Mouse (Mus musculus): Measurements from ENCODE around the gene Nav2. TPM values are rescaled to one million over a fixed set of nuclear protein-coding genes. Genes with fewer than 3 reads are reported as not detected.

Gene Nav2
- polyA plus RNA-seq, 1 experiment from 2014 or later: 25.6 TPM

DNA sequence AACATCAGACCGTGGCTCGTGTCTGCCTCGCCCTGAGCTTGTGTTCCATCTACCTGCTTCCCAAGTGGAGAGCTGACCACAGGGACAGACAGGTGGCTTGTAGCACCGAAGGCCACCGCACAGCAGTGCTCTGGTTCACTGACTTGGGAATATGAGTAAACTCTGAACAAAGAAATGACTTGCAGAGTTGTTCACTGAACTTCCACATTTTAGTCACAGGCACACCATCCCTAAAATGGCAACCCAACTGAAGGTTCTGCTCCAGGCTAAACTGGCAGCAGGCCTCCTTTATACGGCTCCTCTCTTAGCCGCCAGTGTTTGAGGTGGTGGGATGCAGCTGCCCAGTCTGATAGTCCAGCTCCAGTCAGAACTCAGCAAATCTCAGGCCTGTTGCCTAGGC is 343.9 kb downstream of the Nav2 start:
- WGBS: 89% methylated on average over 7 of the region's 7 CpGs
- no peak for DNase-seq (ENCODE audit: low spot score)
- 0 out of 2 replicates have a peak overlapping the region, but pooled peaks have one; percentile 42 for H3K27ac ChIP-seq

DNA sequence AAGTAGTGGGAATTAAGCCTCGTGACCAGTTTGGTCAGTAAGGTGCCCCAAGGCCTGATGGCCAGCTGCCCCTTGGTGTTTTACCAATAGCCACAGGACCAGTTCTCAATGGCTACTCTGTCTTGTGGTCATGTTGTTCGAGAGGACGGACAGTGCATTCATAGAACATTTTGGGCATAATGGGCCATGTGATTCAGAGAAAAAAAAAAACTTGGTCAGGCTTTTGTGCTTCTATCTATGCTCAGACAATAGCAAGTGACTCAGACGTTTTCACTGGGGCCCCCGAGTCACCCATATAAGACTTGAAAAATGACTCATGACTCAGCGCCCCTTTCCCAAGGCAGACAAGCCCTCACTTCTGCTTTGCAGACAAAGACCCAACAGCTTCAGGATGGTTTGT is 344.4 kb downstream of the Nav2 start:
- 61% methylated on average over 6 of the region's 6 CpGs for WGBS
- no peak for DNase-seq (ENCODE audit: low spot score)
- Histone ChIP-seq H3K27ac (0 out of 2 replicates have a peak overlapping the region, but pooled peaks have one; percentile 42), H3K9me3 (no peaks in the 10 kb centered on the region), H3K4me3 (no peak overlapping the region), H3K4me1 (replicated peaks) (peaks cover 48% of the 10 kb centered on the region), H3K36me3 (no peaks in the 10 kb centered on the region), H3K27me3 (ENCODE audit: insufficient read depth, poor library complexity, severe bottlenecking) (peaks cover 26% of the 10 kb centered on the region)

More for the DNA sequence above, 343.9 kb downstream of the Nav2 start:
- Histone ChIP-seq H3K36me3 (no peaks in the 10 kb centered on the region), H3K27me3 (ENCODE audit: insufficient read depth, poor library complexity, severe bottlenecking) (peaks cover 31% of the 10 kb centered on the region), H3K9me3 (no peaks in the 10 kb centered on the region), H3K4me3 (no peak overlapping the region), H3K4me1 (replicated peaks) (peaks cover 49% of the 10 kb centered on the region)

DNA sequence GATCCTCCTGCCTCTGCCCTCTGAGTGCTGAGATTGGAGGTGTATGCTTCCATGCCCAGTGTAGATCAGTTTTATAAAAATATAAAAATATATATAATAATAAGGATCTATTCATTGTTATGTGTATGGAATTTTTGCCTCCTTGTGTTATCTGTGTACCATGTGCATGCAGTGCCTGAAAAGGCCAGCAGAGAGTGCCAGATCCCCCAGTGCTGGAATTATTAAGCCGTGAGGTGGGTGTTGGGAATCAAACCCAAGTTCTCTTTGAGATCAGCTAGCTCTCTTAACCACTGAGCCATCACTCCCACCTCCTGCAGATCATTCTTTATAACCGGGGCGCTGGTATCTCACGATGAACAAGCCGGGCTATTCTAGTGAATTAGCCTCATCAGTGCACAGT is 346.5 kb downstream of the Nav2 start:
- WGBS: 86% methylated on average over 5 of the region's 5 CpGs
- Histone ChIP-seq H3K4me1 (replicated peaks) (peaks cover 46% of the 10 kb centered on the region), H3K27ac (no peak overlapping the region), H3K27me3 (ENCODE audit: insufficient read depth, poor library complexity, severe bottlenecking) (peaks cover 5% of the 10 kb centered on the region), H3K4me3 (no peak overlapping the region), H3K9me3 (no peaks in the 10 kb centered on the region), H3K36me3 (no peaks in the 10 kb centered on the region)
- no peak for DNase-seq (ENCODE audit: low spot score)

DNA sequence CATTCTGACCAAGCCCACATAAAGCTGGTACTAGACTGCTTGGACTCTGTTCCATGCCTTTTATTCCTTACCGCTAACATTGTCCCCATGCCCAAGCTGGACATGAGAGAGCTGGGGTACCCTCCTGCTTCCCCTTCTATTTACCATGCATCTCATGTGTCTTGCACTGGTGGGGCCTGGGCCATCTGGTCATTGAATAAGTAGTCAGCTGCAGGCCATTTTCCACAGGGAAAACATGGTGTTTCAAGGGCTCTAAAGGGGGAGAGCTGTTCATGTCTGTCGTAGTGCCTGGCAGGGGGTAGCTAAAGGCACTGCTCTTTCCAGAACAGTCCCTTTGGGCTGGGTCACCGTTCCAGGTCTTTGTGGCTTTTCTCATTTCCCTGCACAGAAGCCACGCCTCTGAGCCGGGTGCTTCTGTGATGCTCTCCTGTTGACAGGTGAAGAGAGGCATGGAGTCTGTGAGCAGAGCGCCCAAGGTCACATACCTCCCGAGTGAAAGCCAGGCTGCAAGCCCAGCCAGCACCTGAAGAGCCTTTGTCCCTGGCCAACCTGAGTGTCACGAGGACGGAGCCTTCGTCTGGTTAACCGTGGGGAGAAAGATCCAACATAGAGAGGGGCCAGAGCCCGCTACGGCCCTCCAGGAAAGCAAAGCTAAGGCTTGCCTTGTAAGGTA is 348.9 kb downstream of the Nav2 start:
- 82% methylated on average over 13 of the region's 13 CpGs for WGBS
- peak overlapping the region; percentile 53 for H3K27ac ChIP-seq
- no peaks in the 10 kb centered on the region for H3K36me3 ChIP-seq
- H3K4me3 ChIP-seq: no peak overlapping the region
- H3K27me3 ChIP-seq (ENCODE audit: insufficient read depth, poor library complexity, severe bottlenecking): peaks cover 3% of the 10 kb centered on the region; the same call in 1 of the 2 replicates
- no peaks in the 10 kb centered on the region for H3K9me3 ChIP-seq
- H3K4me1 ChIP-seq (replicated peaks): peaks cover 57% of the 10 kb centered on the region
- DNase-seq (ENCODE audit: low spot score): no peak

DNA sequence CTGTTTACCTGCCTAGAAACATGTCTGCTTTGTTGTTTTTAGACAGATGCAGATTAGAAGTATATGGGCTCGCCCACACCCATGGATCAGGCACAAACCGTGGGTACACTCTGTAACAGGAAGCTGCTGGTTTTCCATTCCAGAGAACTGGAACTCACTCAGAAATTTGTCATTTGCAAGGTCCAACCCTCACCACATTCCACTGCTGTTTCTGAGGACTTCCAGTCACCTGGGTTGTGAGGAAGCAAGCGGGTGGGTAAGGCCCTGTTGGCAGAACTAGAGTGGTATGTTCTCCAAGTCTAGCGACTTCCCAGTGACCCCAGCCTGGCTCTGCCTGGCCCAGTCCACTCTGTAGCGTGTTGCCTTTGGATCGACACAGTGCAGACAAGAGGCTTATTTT is 349.6 kb downstream of the Nav2 start:
- DNase-seq (ENCODE audit: low spot score): no peak
- Histone ChIP-seq H3K4me3 (no peak overlapping the region), H3K27ac (no peak overlapping the region; the same call in 1 of the 2 replicates), H3K9me3 (no peaks in the 10 kb centered on the region), H3K27me3 (ENCODE audit: insufficient read depth, poor library complexity, severe bottlenecking) (peaks cover 3% of the 10 kb centered on the region; the same call in 1 of the 2 replicates), H3K4me1 (replicated peaks) (peaks cover 58% of the 10 kb centered on the region), H3K36me3 (no peaks in the 10 kb centered on the region)
- WGBS: 90% methylated on average over 6 of the region's 6 CpGs

DNA sequence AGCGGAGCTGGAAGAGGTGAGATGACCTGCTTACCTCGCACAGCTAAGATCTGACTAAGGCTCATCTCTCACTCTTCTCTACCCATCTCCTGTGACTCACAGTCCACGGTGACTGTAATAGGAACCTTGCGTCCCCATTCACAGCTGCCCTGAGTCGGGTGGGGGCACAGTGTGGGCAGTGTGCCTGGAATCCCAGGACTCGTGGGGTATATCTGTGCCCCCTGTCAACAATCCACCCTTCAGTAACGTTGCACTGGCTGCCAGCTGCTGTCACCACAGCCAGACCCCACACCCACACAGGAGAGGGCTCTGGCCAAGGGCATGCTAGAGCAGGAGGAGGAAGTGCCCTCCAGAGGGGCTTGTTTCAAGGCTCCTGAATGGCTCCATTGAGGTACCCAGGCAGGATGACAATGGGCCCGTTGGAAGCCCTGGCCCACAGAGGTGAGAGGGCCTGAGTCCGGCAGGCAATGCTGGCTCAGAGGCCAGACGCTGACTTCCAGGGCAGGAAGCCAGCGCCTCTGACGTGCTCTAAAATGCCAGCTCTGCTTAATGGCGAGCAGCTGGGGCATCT is 353.5 kb downstream of the Nav2 start:
- Histone ChIP-seq H3K9me3 (no peaks in the 10 kb centered on the region), H3K27me3 (ENCODE audit: insufficient read depth, poor library complexity, severe bottlenecking) (no peaks in the 10 kb centered on the region), H3K27ac (no peak overlapping the region), H3K36me3 (no peaks in the 10 kb centered on the region), H3K4me1 (replicated peaks) (peaks cover 47% of the 10 kb centered on the region), H3K4me3 (no peak overlapping the region)
- WGBS: 76% methylated on average over 13 of the region's 13 CpGs
- no peak for DNase-seq (ENCODE audit: low spot score)

DNA sequence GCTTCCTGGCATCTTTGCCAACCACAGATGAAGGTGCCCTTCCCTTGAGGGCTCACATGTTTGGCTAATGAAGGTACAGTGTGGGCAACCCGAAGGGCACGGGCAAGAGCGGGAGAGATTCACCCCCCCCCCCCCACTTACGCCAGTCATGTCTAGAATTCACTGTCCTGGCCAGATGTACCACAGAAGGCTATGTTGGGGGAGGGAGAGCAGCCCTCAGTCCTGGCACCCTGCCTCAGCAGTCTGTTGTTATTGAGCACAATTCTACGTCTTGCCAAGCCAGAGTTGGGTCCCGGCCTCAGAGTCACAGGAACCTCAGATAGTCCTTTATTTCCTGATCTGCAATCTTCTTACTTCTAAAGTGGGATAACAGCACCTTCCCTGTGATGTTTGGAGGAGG is 357.9 kb downstream of the Nav2 start:
- WGBS: 93% methylated on average over 6 of the region's 6 CpGs
- Histone ChIP-seq H3K9me3 (no peaks in the 10 kb centered on the region), H3K27ac (no peak overlapping the region), H3K4me3 (no peak overlapping the region), H3K36me3 (no peaks in the 10 kb centered on the region), H3K27me3 (ENCODE audit: insufficient read depth, poor library complexity, severe bottlenecking) (no peaks in the 10 kb centered on the region), H3K4me1 (replicated peaks) (peaks cover 14% of the 10 kb centered on the region)
- DNase-seq (ENCODE audit: low spot score): no peak

DNA sequence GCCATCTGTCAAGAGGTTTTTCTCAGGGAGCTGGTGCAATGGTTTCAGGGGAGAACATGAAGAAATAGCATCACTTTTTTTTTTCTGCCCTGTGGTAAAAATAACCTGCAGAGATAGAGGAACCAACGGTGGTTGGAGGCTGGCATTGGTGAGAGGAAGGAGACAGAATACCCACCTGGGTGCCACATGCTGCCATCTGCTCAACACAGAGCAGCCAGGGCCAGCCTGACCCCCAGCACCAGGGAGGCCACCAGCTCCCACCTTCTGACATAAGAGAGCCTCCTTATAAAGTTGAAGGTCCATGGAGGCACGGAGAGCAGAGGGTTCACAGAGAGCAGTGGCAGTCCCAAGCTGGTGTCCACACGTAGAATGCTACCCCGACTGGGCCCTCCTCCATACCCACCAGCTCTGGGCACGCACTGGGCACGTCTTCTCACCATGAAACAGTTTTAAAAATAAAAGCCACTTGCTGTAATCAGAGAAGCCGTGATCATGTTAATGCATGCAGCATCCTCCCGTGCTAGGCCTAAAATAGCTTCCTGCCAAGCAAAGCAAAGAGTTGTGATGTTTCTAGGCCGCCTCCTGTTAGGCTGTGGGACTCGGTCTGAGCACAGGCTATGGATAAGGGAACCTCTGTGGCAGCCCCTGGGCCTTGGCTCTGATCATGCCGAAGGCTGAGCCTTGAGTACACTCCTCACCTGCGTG is 359.3 kb downstream of the Nav2 start:
- no peak overlapping the region for H3K27ac ChIP-seq
- 90% methylated on average over 12 of the region's 12 CpGs for WGBS
- H3K9me3 ChIP-seq: no peaks in the 10 kb centered on the region
- 0 out of 2 replicates have a peak, but pooled peaks cover 3% of the 10 kb centered on the region for H3K27me3 ChIP-seq (ENCODE audit: insufficient read depth, poor library complexity, severe bottlenecking)
- no peaks in the 10 kb centered on the region for H3K36me3 ChIP-seq
- H3K4me1 ChIP-seq (replicated peaks): peaks cover 10% of the 10 kb centered on the region
- no peak overlapping the region for H3K4me3 ChIP-seq
- DNase-seq (ENCODE audit: low spot score): no peak

DNA sequence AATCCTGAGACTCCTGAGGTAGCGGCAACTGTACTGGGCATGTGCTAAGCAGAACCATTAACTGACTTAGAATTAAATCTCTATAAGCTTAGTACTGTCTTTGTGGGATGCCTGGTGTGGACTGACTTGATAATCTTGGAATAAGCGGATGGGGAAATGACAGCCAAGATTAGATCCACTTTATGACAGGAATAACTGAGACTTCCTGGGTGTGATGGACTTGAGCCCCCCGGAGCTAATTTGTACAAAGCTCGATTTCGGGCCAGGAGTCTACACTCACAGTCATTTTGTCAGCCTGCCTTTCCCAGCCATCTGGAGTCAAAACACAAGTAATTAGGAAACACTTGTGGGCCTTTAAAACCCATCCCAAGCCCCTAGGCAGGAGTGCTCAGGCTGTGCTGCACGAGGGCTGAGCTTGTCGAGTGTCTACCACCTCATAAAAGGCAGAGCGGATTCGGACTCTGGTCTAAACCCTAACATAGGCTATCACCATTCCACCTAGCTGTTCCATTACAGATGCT is 359.9 kb downstream of the Nav2 start:
- Histone ChIP-seq H3K4me1 (replicated peaks) (peaks cover 9% of the 10 kb centered on the region), H3K27me3 (ENCODE audit: insufficient read depth, poor library complexity, severe bottlenecking) (peaks cover 6% of the 10 kb centered on the region), H3K9me3 (no peaks in the 10 kb centered on the region), H3K27ac (no peak overlapping the region), H3K4me3 (no peak overlapping the region), H3K36me3 (no peaks in the 10 kb centered on the region)
- WGBS: 90% methylated on average over 9 of the region's 9 CpGs
- DNase-seq (ENCODE audit: low spot score): no peak

DNA sequence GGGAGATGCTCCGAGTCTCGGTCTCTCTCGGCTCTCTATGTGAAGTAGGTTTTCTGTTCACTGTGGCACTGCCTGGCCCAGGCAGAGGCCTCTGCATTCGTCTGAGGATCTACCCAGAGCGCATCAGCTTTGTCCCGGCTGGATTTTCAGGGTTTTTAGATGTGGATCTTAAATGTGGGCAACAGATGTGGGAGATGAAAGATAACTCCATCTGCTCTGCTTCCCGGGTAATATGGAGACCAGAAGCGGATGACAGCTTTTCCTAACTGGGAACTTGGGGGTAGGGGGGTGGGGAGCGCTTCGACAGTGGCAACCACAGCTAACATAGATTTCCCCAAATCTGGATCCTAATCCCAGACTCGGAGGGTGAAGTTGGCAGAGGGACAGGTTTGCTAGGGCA is 362.3 kb downstream of the Nav2 start:
- Histone ChIP-seq H3K27me3 (ENCODE audit: insufficient read depth, poor library complexity, severe bottlenecking) (peaks cover 12% of the 10 kb centered on the region), H3K9me3 (no peaks in the 10 kb centered on the region), H3K4me3 (no peak overlapping the region), H3K36me3 (no peaks in the 10 kb centered on the region), H3K4me1 (replicated peaks) (peaks cover 12% of the 10 kb centered on the region), H3K27ac (no peak overlapping the region)
- DNase-seq (ENCODE audit: low spot score): no peak
- 76% methylated on average over 11 of the region's 11 CpGs for WGBS

DNA sequence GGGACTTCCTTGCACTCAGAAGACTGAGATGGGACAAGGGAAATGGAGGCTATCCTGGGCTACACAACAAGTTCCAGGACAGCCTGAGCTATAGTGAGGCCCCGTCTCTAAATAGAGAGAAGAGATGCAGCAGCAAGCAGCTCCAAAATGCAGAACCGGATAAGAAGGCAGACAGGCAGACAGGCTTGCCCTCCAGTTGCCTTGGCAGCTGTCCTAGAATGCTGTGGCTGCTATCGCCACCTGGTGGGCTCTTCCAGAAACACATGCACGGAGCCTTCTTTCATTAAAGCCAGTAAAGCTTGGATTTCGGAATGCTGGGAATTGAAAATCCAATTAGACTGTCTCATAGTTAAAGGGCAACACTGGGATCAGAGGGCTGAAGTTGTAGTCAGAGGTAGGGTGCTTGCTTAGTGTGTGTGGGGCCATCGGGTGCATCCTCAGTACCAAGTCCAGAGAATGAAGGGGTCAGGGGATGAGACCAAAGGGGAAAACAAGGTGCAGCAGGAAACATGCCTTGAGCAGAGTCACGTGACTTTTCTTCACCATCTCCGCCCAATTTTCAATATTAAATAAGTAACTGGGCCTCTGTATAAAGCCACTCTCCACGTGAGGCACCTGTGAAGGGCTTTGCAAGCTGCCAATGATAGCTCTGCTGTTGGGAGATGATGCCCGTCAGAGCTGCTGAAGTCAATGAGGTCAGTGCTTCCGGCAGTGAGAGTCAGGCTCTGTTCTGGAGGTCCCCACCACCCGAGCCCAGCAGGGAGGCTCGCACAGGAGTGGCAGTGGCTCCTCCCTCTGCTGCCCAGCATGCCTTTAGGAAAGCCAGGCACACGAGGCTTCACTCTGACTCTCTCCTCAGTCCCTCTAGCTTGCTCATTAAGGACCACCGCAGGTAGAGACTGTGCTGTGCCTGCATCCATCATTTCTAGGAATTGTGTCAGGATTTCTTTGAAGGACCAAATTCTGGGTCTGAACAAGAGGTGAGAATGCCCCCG is 364.2 kb downstream of the Nav2 start:
- H3K4me3 ChIP-seq: no peak overlapping the region
- H3K36me3 ChIP-seq: no peaks in the 10 kb centered on the region
- DNase-seq (ENCODE audit: low spot score): peak; percentile 80
- 21% methylated on average over 16 of the region's 16 CpGs for WGBS
- H3K27ac ChIP-seq: no peak overlapping the region
- no peaks in the 10 kb centered on the region for H3K9me3 ChIP-seq
- H3K4me1 ChIP-seq (replicated peaks): peaks cover 13% of the 10 kb centered on the region
- peaks cover 12% of the 10 kb centered on the region for H3K27me3 ChIP-seq (ENCODE audit: insufficient read depth, poor library complexity, severe bottlenecking)

All from hindbrain, embryonic 10.5 days (tissue).